Mouse (Mus musculus) hindbrain, embryonic 12.5 days (tissue): Measurements from ENCODE around the gene Aox3. TPM values are rescaled to one million over a fixed set of nuclear protein-coding genes. Genes with fewer than 3 reads are reported as not detected.

Experiments used
- ATAC-seq: fragments of 200-750 bp; cut with Nextera tagmentation; 2 replicates; pipeline ENCODE4 v1.8.0; 2017; ENCODE audit warnings: moderate TSS enrichment; ENCODE audit not compliant: low FRiP score
- H3K27ac ChIP-seq: fragments of 300-500 bp; sonication (generic); 2 replicates; pipeline ENCODE4 v1.5.1; 2016; ENCODE audit warnings: mild to moderate bottlenecking
- H3K27me3 ChIP-seq: fragments of 300-500 bp; sonication (generic); 2 replicates; pipeline ENCODE4 v1.6.1; 2016; ENCODE audit warnings: mild to moderate bottlenecking
- H3K36me3 ChIP-seq: fragments of 300-500 bp; sonication (generic); 2 replicates; pipeline ENCODE4 v1.6.1; 2016; ENCODE audit warnings: mild to moderate bottlenecking
- H3K4me1 ChIP-seq: fragments of 300-500 bp; sonication (generic); 2 replicates; pipeline ENCODE4 v1.6.1; 2016
- H3K4me2 ChIP-seq: fragments of 300-500 bp; sonication (generic); replicated peaks from 2 replicates; pipeline ENCODE4 v1.6.1; 2016; ENCODE audit warnings: mild to moderate bottlenecking
- H3K4me3 ChIP-seq: fragments of 300-500 bp; sonication (generic); 2 replicates; pipeline ENCODE4 v1.5.1; 2016; ENCODE audit warnings: mild to moderate bottlenecking
- H3K9ac ChIP-seq: fragments of 300-500 bp; sonication (generic); 2 replicates; pipeline ENCODE4 v1.6.1; 2016; ENCODE audit warnings: mild to moderate bottlenecking, moderate library complexity
- H3K9me3 ChIP-seq: fragments of 300-500 bp; sonication (generic); replicated peaks from 2 replicates; pipeline ENCODE4 v1.6.1; 2016; ENCODE audit warnings: mild to moderate bottlenecking
- WGBS: fragments of 180-500 bp; shearing (Covaris S2); methylation state at CpG from one replicate; pipeline ENCODE4 v1.1.7; 2016; 5-methylcytosine and 5-hydroxymethylcytosine counted together
- polyA plus RNA-seq: library from polyadenylated mRNA; unstranded; fragments of >200 nt; fragmentation: Nextera tagmentation; extraction: Ambion mirVana; gene quantifications from 2 replicates; pipeline ENCODE4 v1.2.1, GENCODE M21; 2016

Aox3 gene
- not detected in 2 replicates for polyA plus RNA-seq

GRCm38 (mm10) chr1:58112880-58113279 lies at the start of gene Aox3:
Gene Aox3, plus strand, starts transcription at chr1:58113130.
- H3K36me3 ChIP-seq, result no peaks in the 10 kb centered on the region
- no peak within 1 kb of the TSS for H3K27ac ChIP-seq
- ATAC-seq, result no peak
- no peaks in the 10 kb centered on the region for H3K27me3 ChIP-seq
- no peak within 1 kb of the TSS for H3K4me3 ChIP-seq
- no peak within 1 kb of the TSS for H3K9ac ChIP-seq
- H3K4me2 ChIP-seq, result peak within 1 kb of the TSS; percentile 32
- 15% methylated on average over 11 of the region's 11 CpGs for WGBS
- H3K4me1 ChIP-seq, result no peaks in the 10 kb centered on the region
- H3K9me3 ChIP-seq, result no peaks in the 10 kb centered on the region

GRCm38 (mm10) chr1:58065151-58065550 lies 47.8 kb upstream of the Aox3 start:
- Histone ChIP-seq H3K4me3 (no peak overlapping the region), H3K36me3 (no peaks in the 10 kb centered on the region), H3K4me2 (no peak overlapping the region), H3K9ac (no peak overlapping the region), H3K4me1 (no peaks in the 10 kb centered on the region), H3K27ac (no peak overlapping the region), H3K9me3 (no peaks in the 10 kb centered on the region), H3K27me3 (no peaks in the 10 kb centered on the region)
- ATAC-seq, result no peak
- WGBS, result 90% methylated on average over 5 of the region's 5 CpGs

- no peaks in the 10 kb centered on the region for H3K4me1 ChIP-seq
- no peaks in the 10 kb centered on the region for H3K9me3 ChIP-seq
- no peak for ATAC-seq
- no peaks in the 10 kb centered on the region for H3K36me3 ChIP-seq
- no peak overlapping the region for H3K27ac ChIP-seq
- no peak overlapping the region for H3K4me2 ChIP-seq
- no peaks in the 10 kb centered on the region for H3K27me3 ChIP-seq
- H3K4me3 ChIP-seq, result no peak overlapping the region
- H3K9ac ChIP-seq, result no peak overlapping the region
- whole genome bisulfite sequencing, result 79% methylated on average over 3 of the region's 3 CpGs
These were observed 47.3 kb upstream of the Aox3 start for GRCm38 (mm10) chr1:58065606-58066005.

GRCm38 (mm10) chr1:58069181-58069580 lies 43.7 kb upstream of the Aox3 start:
- H3K27me3 ChIP-seq, result no peaks in the 10 kb centered on the region
- no peak overlapping the region for H3K4me3 ChIP-seq
- 90% methylated on average over 6 of the region's 6 CpGs for WGBS
- H3K9ac ChIP-seq, result no peak overlapping the region
- H3K36me3 ChIP-seq, result no peaks in the 10 kb centered on the region
- H3K4me2 ChIP-seq, result no peak overlapping the region
- no peak for ATAC-seq
- no peaks in the 10 kb centered on the region for H3K9me3 ChIP-seq
- H3K4me1 ChIP-seq, result peaks cover 8% of the 10 kb centered on the region; the same call in 1 of the 2 replicates
- no peak overlapping the region for H3K27ac ChIP-seq

- Histone ChIP-seq H3K4me2 (no peak overlapping the region), H3K36me3 (no peaks in the 10 kb centered on the region), H3K9me3 (no peaks in the 10 kb centered on the region), H3K9ac (no peak overlapping the region), H3K4me3 (no peak overlapping the region), H3K4me1 (peaks cover 8% of the 10 kb centered on the region; the same call in 1 of the 2 replicates), H3K27me3 (no peaks in the 10 kb centered on the region), H3K27ac (no peak overlapping the region)
- WGBS, result 96% methylated on average over 11 of the region's 11 CpGs
- no peak for ATAC-seq
These were observed 42.8 kb upstream of the Aox3 start for GRCm38 (mm10) chr1:58070091-58070490.

GRCm38 (mm10) chr1:58071006-58071405 lies 41.9 kb upstream of the Aox3 start:
- no peaks in the 10 kb centered on the region for H3K27me3 ChIP-seq
- H3K4me2 ChIP-seq, result no peak overlapping the region
- no peak overlapping the region for H3K9ac ChIP-seq
- H3K4me3 ChIP-seq, result no peak overlapping the region
- 90% methylated on average over 9 of the region's 9 CpGs for WGBS
- peaks cover 8% of the 10 kb centered on the region; the same call in 1 of the 2 replicates for H3K4me1 ChIP-seq
- no peak for ATAC-seq
- H3K36me3 ChIP-seq, result no peaks in the 10 kb centered on the region
- no peak overlapping the region for H3K27ac ChIP-seq
- H3K9me3 ChIP-seq, result no peaks in the 10 kb centered on the region

GRCm38 (mm10) chr1:58071509-58071908 lies 41.4 kb upstream of the Aox3 start:
- Histone ChIP-seq H3K27me3 (no peaks in the 10 kb centered on the region), H3K36me3 (no peaks in the 10 kb centered on the region), H3K4me3 (no peak overlapping the region), H3K4me2 (no peak overlapping the region), H3K9me3 (no peaks in the 10 kb centered on the region), H3K27ac (no peak overlapping the region), H3K9ac (no peak overlapping the region), H3K4me1 (peaks cover 8% of the 10 kb centered on the region; the same call in 1 of the 2 replicates)
- ATAC-seq, result no peak
- 84% methylated on average over 1 of the region's 1 CpGs for WGBS

GRCm38 (mm10) chr1:58072416-58072815 lies 40.5 kb upstream of the Aox3 start:
- WGBS, result 75% methylated on average over 2 of the region's 2 CpGs
- peaks cover 8% of the 10 kb centered on the region; the same call in 1 of the 2 replicates for H3K4me1 ChIP-seq
- no peak overlapping the region for H3K4me3 ChIP-seq
- no peak overlapping the region for H3K27ac ChIP-seq
- H3K4me2 ChIP-seq, result no peak overlapping the region
- no peaks in the 10 kb centered on the region for H3K27me3 ChIP-seq
- ATAC-seq, result no peak
- H3K9ac ChIP-seq, result no peak overlapping the region
- no peaks in the 10 kb centered on the region for H3K36me3 ChIP-seq
- no peaks in the 10 kb centered on the region for H3K9me3 ChIP-seq

- H3K9me3 ChIP-seq, result no peaks in the 10 kb centered on the region
- no peaks in the 10 kb centered on the region for H3K27me3 ChIP-seq
- peaks cover 8% of the 10 kb centered on the region; the same call in 1 of the 2 replicates for H3K4me1 ChIP-seq
These were observed 39.8 kb upstream of the Aox3 start for GRCm38 (mm10) chr1:58072991-58073730.

GRCm38 (mm10) chr1:58074266-58074665 lies 38.7 kb upstream of the Aox3 start:
- H3K9ac ChIP-seq, result no peak overlapping the region
- H3K4me2 ChIP-seq, result no peak overlapping the region
- WGBS, result 93% methylated on average over 2 of the region's 2 CpGs
- H3K4me1 ChIP-seq, result peaks cover 8% of the 10 kb centered on the region; the same call in 1 of the 2 replicates
- no peaks in the 10 kb centered on the region for H3K36me3 ChIP-seq
- H3K4me3 ChIP-seq, result no peak overlapping the region
- no peaks in the 10 kb centered on the region for H3K27me3 ChIP-seq
- no peak overlapping the region for H3K27ac ChIP-seq
- no peaks in the 10 kb centered on the region for H3K9me3 ChIP-seq
- ATAC-seq, result no peak

More at GRCm38 (mm10) chr1:58072991-58073730, 39.8 kb upstream of the Aox3 start:
- no peaks in the 10 kb centered on the region for H3K36me3 ChIP-seq
- H3K4me2 ChIP-seq, result no peak overlapping the region
- WGBS, result 79% methylated on average over 12 of the region's 12 CpGs
- H3K27ac ChIP-seq, result no peak overlapping the region
- H3K4me3 ChIP-seq, result no peak overlapping the region
- no peak for ATAC-seq
- H3K9ac ChIP-seq, result no peak overlapping the region

- Histone ChIP-seq H3K4me2 (no peak overlapping the region), H3K27ac (no peak overlapping the region), H3K36me3 (no peaks in the 10 kb centered on the region), H3K4me3 (no peak overlapping the region), H3K4me1 (no peaks in the 10 kb centered on the region), H3K9me3 (no peaks in the 10 kb centered on the region), H3K27me3 (no peaks in the 10 kb centered on the region), H3K9ac (no peak overlapping the region)
- no peak for ATAC-seq
These were observed 35.0 kb upstream of the Aox3 start for GRCm38 (mm10) chr1:58077882-58078281.

- Histone ChIP-seq H3K9ac (no peak overlapping the region), H3K36me3 (no peaks in the 10 kb centered on the region), H3K4me2 (no peak overlapping the region), H3K4me3 (no peak overlapping the region), H3K9me3 (no peaks in the 10 kb centered on the region), H3K27me3 (no peaks in the 10 kb centered on the region), H3K4me1 (no peaks in the 10 kb centered on the region), H3K27ac (no peak overlapping the region)
- WGBS, result 89% methylated on average over 7 of the region's 7 CpGs
- ATAC-seq, result no peak
These were observed 34.5 kb upstream of the Aox3 start for GRCm38 (mm10) chr1:58078390-58078789.

- H3K9me3 ChIP-seq, result no peaks in the 10 kb centered on the region
- no peak overlapping the region for H3K4me3 ChIP-seq
- no peaks in the 10 kb centered on the region for H3K4me1 ChIP-seq
- no peak overlapping the region for H3K9ac ChIP-seq
- no peak overlapping the region for H3K27ac ChIP-seq
- no peak for ATAC-seq
- WGBS, result 93% methylated on average over 5 of the region's 5 CpGs
- H3K27me3 ChIP-seq, result no peaks in the 10 kb centered on the region
- no peaks in the 10 kb centered on the region for H3K36me3 ChIP-seq
- no peak overlapping the region for H3K4me2 ChIP-seq
These were observed 33.2 kb upstream of the Aox3 start for GRCm38 (mm10) chr1:58079689-58080088.
